Mouse (Mus musculus) large intestine, adult 2 months (tissue): ENCODE measurements around the gene Kcna3. TPM values are rescaled to one million over a fixed set of nuclear protein-coding genes. Genes with fewer than 3 reads are reported as not detected.

Experiments
- DNase-seq: peaks from one replicate; pipeline ENCODE4 v3.0.0-alpha.2; 2012; ENCODE audit warnings: low read depth, low spot score
- WGBS: fragments of 180-500 bp; shearing (Covaris S2); methylation state at CpG from one replicate; pipeline ENCODE4 v1.1.7; 2018; 5-methylcytosine and 5-hydroxymethylcytosine counted together
- polyA plus RNA-seq: library from polyadenylated mRNA; depleted of rRNA; stranded (reverse); fragments of >200 nt; gene quantifications from 2 replicates; pipeline ENCODE4 v1.2.3, GENCODE M21; 2012; rRNA removed

Gene Kcna3
- polyA plus RNA-seq, result 0.73 and 3.4 TPM in 2 replicates

- WGBS, result 2% methylated on average over 76 of the region's 80 CpGs
- no peak for DNase-seq
Observed at GRCm38 (mm10) chr3:107035521-107036457, at the start of gene Kcna3. TSS of gene Kcna3 (plus strand) at chr3:107036169.

- WGBS, result 90% methylated on average over 1 of the region's 1 CpGs
- no peak for DNase-seq
Observed at GRCm38 (mm10) chr3:106991334-106991733, 44.6 kb upstream of the Kcna3 start.

- DNase-seq, result no peak
- WGBS, result 53% methylated on average over 1 of the region's 1 CpGs
Observed at GRCm38 (mm10) chr3:106995347-106995746, 40.6 kb upstream of the Kcna3 start.

- no peak for DNase-seq
- WGBS, result 62% methylated on average over 2 of the region's 2 CpGs
Observed at GRCm38 (mm10) chr3:106996186-106996585, 39.8 kb upstream of the Kcna3 start.

GRCm38 (mm10) chr3:106998370-106998769, 37.6 kb upstream of the Kcna3 start:
- 55% methylated on average over 1 of the region's 1 CpGs for WGBS
- no peak for DNase-seq

GRCm38 (mm10) chr3:107000165-107000564, 35.8 kb upstream of the Kcna3 start:
- 68% methylated on average over 2 of the region's 2 CpGs for WGBS
- no peak for DNase-seq

GRCm38 (mm10) chr3:107002249-107003123, 33.5 kb upstream of the Kcna3 start:
- no peak for DNase-seq
- 74% methylated on average over 8 of the region's 8 CpGs for WGBS

GRCm38 (mm10) chr3:107009329-107010076, 26.5 kb upstream of the Kcna3 start:
- WGBS, result 73% methylated on average over 4 of the region's 4 CpGs

GRCm38 (mm10) chr3:107018286-107018685, 17.7 kb upstream of the Kcna3 start:
- DNase-seq, result no peak
- 52% methylated on average over 2 of the region's 2 CpGs for WGBS

More at GRCm38 (mm10) chr3:107009329-107010076, 26.5 kb upstream of the Kcna3 start:
- no peak for DNase-seq

- DNase-seq, result no peak
- 75% methylated on average over 4 of the region's 4 CpGs for WGBS
Observed at GRCm38 (mm10) chr3:107031547-107031946, 4.4 kb upstream of the Kcna3 start.

GRCm38 (mm10) chr3:107034776-107035175, 1.2 kb upstream of the Kcna3 start:
- no peak for DNase-seq
- 64% methylated on average over 2 of the region's 2 CpGs for WGBS

- DNase-seq, result no peak
- 2% methylated on average over 55 of the region's 55 CpGs for WGBS
Observed at GRCm38 (mm10) chr3:107036458-107037039, 580 bp downstream of the Kcna3 start.

GRCm38 (mm10) chr3:107037105-107037504, 1.1 kb downstream of the Kcna3 start:
- 47% methylated on average over 12 of the region's 12 CpGs for WGBS
- no peak for DNase-seq

- WGBS, result 73% methylated on average over 16 of the region's 16 CpGs
Observed at GRCm38 (mm10) chr3:107037536-107038155, 1.7 kb downstream of the Kcna3 start.

GRCm38 (mm10) chr3:107038156-107038536, 2.2 kb downstream of the Kcna3 start:
- DNase-seq, result no peak
- 78% methylated on average over 6 of the region's 6 CpGs for WGBS

More at GRCm38 (mm10) chr3:107037536-107038155, 1.7 kb downstream of the Kcna3 start:
- DNase-seq, result no peak

- 61% methylated on average over 10 of the region's 10 CpGs for WGBS
- no peak for DNase-seq
Observed at GRCm38 (mm10) chr3:107038661-107039223, 2.8 kb downstream of the Kcna3 start.

GRCm38 (mm10) chr3:107039306-107039705, 3.3 kb downstream of the Kcna3 start:
- DNase-seq, result no peak

- WGBS, result 72% methylated on average over 3 of the region's 3 CpGs
- no peak for DNase-seq
Observed at GRCm38 (mm10) chr3:107040408-107040807, 4.4 kb downstream of the Kcna3 start.
